Mouse (Mus musculus) thymus, adult 2 months (tissue): ENCODE measurements around the gene Map2k2. TPM values are rescaled to one million over a fixed set of nuclear protein-coding genes. Genes with fewer than 3 reads are reported as not detected.
"Not testable (repeated sequence)": the region's sequence is repeated elsewhere in the genome, so short reads cannot be mapped to it uniquely, and the experiment has no call there.

Experiments used
- DNase-seq: peaks from one replicate; pipeline ENCODE4 v3.0.0; 2021
- H3K27ac ChIP-seq: fragments of 200-500 bp; 2 replicates; pipeline ENCODE4 v1.5.1; 2012; ENCODE audit warnings: low read length, control low read depth; ENCODE audit not compliant: control insufficient read depth, insufficient read depth
- H3K27me3 ChIP-seq: fragments of 200-500 bp; 2 replicates; pipeline ENCODE4 v1.6.1; 2012; ENCODE audit warnings: mild to moderate bottlenecking, low read length, moderate library complexity, mixed read lengths; ENCODE audit not compliant: control insufficient read depth, insufficient read depth
- H3K36me3 ChIP-seq: fragments of 200-500 bp; 2 replicates; pipeline ENCODE4 v1.6.1; 2012; ENCODE audit warnings: mild to moderate bottlenecking, low read length, moderate library complexity; ENCODE audit not compliant: control insufficient read depth, insufficient read depth
- H3K4me1 ChIP-seq: fragments of 200-500 bp; replicated peaks from 2 replicates; pipeline ENCODE4 v1.6.1; 2012; ENCODE audit warnings: low read length; ENCODE audit not compliant: control insufficient read depth, insufficient read depth
- H3K4me3 ChIP-seq: fragments of 200-500 bp; 2 replicates; pipeline ENCODE4 v1.5.1; 2012; ENCODE audit warnings: mild to moderate bottlenecking, low read length, control low read depth, moderate library complexity; ENCODE audit not compliant: control insufficient read depth, insufficient read depth
- CTCF ChIP-seq: fragments of 200-500 bp; IDR thresholded peaks from 2 replicates; pipeline ENCODE4 v1.5.1; 2012; ENCODE audit warnings: mild to moderate bottlenecking, control low read depth, low read length, moderate library complexity, borderline replicate concordance; ENCODE audit not compliant: control insufficient read depth, poor library complexity, insufficient read depth; ENCODE audit errors: extremely low read depth
- POLR2A ChIP-seq: fragments of 200-500 bp; IDR thresholded peaks from 2 replicates; pipeline ENCODE4 v1.6.1; 2012; ENCODE audit warnings: mild to moderate bottlenecking, low read length, control low read depth, moderate library complexity; ENCODE audit not compliant: control insufficient read depth, poor library complexity, insufficient read depth; ENCODE audit errors: extremely low read depth
- WGBS: fragments of 180-500 bp; shearing (Covaris S2); methylation state at CpG from one replicate; pipeline ENCODE4 v1.1.7; 2018; 5-methylcytosine and 5-hydroxymethylcytosine counted together
- polyA plus RNA-seq: library from polyadenylated mRNA; depleted of rRNA; stranded (reverse); fragments of >200 nt; gene quantifications from 2 replicates; pipeline ENCODE4 v1.2.3, GENCODE M21; 2012

The Map2k2 gene
- polyA plus RNA-seq, 1 experiment = 214 TPM

GRCm38 (mm10) chr10:81165118-81165517 is 59.4 kb downstream of the Map2k2 start:
- Histone ChIP-seq H3K36me3 (no peaks in the 10 kb centered on the region), H3K4me1 (peaks cover 21% of the 10 kb centered on the region), H3K27me3 (no peaks in the 10 kb centered on the region), H3K27ac (no peak overlapping the region), H3K4me3 (no peak overlapping the region)
- DNase-seq = no peak
- 95% methylated on average over 8 of the region's 8 CpGs for WGBS
- TF ChIP-seq POLR2A (no peak), CTCF (no peak)

- WGBS = under 1% methylated on average over 63 of the region's 64 CpGs
- peak; percentile 82 for TF ChIP-seq POLR2A
- TF ChIP-seq CTCF = peak; percentile 54; the same call in 1 of the 2 replicates
- Histone ChIP-seq H3K4me3 (peak within 1 kb of the TSS; percentile 59), H3K4me1 (peaks cover 15% of the 10 kb centered on the region), H3K27ac (peak within 1 kb of the TSS; percentile 88), H3K27me3 (no peaks in the 10 kb centered on the region), H3K36me3 (no peaks in the 10 kb centered on the region)
- peak; percentile 100 for DNase-seq
These were observed 61.7 kb downstream of the Map2k2 start, which contains the start of gene Pias4 for GRCm38 (mm10) chr10:81167200-81168086. Gene Pias4, minus strand, starts transcription at chr10:81167923.

- Histone ChIP-seq H3K4me3 (peak overlapping the region; percentile 19), H3K27me3 (no peaks in the 10 kb centered on the region), H3K27ac (peak overlapping the region; percentile 88), H3K36me3 (no peaks in the 10 kb centered on the region), H3K4me1 (peaks cover 15% of the 10 kb centered on the region)
- no peak for DNase-seq
- TF ChIP-seq POLR2A = no peak
- WGBS = 2% methylated on average over 5 of the region's 5 CpGs
These were observed 62.3 kb downstream of the Map2k2 start for GRCm38 (mm10) chr10:81168087-81168431.

- under 1% methylated on average over 29 of the region's 29 CpGs for WGBS
- Histone ChIP-seq H3K36me3 (no peaks in the 10 kb centered on the region), H3K27me3 (no peaks in the 10 kb centered on the region), H3K4me1 (peaks cover 21% of the 10 kb centered on the region), H3K27ac (peak overlapping the region; percentile 88), H3K4me3 (peak overlapping the region; percentile 39)
- TF ChIP-seq CTCF = no peak
- no peak; the same call in 1 of the 2 replicates for TF ChIP-seq POLR2A
- DNase-seq = peak; percentile 90
These were observed 63.0 kb downstream of the Map2k2 start for GRCm38 (mm10) chr10:81168521-81169244.

GRCm38 (mm10) chr10:81169411-81169900 is 63.7 kb downstream of the Map2k2 start:
- WGBS = 1% methylated on average over 10 of the region's 14 CpGs
- H3K4me3 ChIP-seq, H3K36me3 ChIP-seq, H3K27me3 ChIP-seq: not testable (repeated sequence)
- peak; percentile 48 for DNase-seq
- H3K4me1 ChIP-seq = peaks cover 27% of the 10 kb centered on the region
- peak overlapping the region; percentile 85 for H3K27ac ChIP-seq

- H3K27ac ChIP-seq = peak overlapping the region; percentile 86
- H3K27me3 ChIP-seq = no peaks in the 10 kb centered on the region
- 5% methylated on average over 21 of the region's 21 CpGs for WGBS
- peaks cover 7% of the 10 kb centered on the region for H3K36me3 ChIP-seq
- peak; percentile 84 for DNase-seq
- peaks cover 36% of the 10 kb centered on the region for H3K4me1 ChIP-seq
- TF ChIP-seq POLR2A (peak; percentile 54; the same call in 1 of the 2 replicates), CTCF (peak; percentile 92)
- H3K4me3 ChIP-seq = no peak overlapping the region
These were observed 67.4 kb downstream of the Map2k2 start for GRCm38 (mm10) chr10:81173132-81173531.
